Mouse (Mus musculus) cerebellum, postnatal 14 days (tissue): ENCODE measurements around the gene Gabarapl1.
"Not testable (repeated sequence)": the region's sequence is repeated elsewhere in the genome, so short reads cannot be mapped to it uniquely, and the experiment has no call there.

ENCODE experiments used
- DNase-seq, 2 experiments: peaks; one replicate each; pipeline ENCODE4 v3.0.0; 2021; ENCODE audit warnings: mixed read lengths in 2 of 2

The Gabarapl1 gene

DNA sequence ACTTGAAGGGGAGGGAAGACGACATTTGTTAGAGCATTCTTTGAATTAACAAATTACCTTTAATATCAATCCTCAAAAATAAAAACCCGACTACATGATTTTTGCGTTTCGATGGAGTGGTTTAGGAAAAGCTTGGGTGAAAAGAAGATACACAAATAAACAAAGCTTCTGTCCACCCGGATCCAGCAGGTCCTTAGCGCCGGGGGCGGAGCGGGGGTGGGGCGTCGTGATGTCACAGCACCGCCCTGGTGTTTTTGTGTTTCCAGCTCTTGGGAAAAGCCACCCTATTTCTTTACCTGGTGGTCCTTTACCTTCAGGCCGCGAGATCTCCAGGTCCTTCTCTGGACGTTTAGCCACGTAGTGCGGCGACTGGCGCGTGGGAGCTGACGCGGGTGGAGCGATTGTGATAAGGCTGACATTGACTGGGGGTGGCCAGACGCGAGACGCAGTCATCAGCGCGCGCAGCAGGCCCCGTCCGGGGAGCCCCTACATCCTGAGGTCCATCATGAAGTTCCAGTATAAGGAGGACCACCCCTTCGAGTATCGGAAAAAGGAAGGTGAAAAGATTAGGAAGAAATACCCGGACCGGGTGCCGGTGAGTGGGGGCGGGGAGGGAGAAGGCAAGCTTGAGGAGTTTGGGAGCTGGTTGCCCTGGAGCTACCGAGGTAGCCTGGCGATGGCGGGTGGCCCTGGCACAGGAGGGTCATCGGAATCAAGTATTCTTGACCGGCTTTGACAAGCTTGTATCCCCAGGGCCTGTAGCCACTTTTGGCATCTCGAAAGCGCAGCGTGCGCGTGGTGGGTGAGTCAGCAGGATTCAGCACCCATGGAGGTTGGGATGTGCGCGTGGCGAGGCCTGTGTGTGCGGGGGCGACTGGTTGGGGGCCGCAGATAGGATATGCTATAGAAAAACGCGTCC is at the start of gene Gabarapl1:
TSS of gene Gabarapl1 (plus strand) at position 219 of the 919 bp plus-strand sequence.
- DNase-seq: peak; percentile 86 to 89

DNA sequence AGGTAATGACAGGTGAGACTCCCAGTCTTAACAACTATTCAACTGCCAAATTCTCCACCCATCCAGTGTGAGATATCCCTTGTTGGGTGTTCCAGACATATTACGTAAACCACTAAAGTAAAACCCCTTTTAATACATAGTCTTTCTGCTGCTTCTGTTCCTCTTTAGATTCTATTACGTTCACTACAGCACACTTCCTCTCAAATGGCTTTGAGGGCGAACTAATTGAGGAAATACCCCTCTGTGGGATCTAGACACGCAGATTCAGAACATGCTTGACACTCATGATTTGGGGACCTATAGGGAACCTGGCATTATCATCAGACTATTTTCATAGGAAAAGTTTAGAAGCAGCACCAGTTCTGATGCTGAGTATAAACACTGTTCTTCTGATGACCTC is 38.0 kb upstream of the Gabarapl1 start:
- DNase-seq: no peak

DNA sequence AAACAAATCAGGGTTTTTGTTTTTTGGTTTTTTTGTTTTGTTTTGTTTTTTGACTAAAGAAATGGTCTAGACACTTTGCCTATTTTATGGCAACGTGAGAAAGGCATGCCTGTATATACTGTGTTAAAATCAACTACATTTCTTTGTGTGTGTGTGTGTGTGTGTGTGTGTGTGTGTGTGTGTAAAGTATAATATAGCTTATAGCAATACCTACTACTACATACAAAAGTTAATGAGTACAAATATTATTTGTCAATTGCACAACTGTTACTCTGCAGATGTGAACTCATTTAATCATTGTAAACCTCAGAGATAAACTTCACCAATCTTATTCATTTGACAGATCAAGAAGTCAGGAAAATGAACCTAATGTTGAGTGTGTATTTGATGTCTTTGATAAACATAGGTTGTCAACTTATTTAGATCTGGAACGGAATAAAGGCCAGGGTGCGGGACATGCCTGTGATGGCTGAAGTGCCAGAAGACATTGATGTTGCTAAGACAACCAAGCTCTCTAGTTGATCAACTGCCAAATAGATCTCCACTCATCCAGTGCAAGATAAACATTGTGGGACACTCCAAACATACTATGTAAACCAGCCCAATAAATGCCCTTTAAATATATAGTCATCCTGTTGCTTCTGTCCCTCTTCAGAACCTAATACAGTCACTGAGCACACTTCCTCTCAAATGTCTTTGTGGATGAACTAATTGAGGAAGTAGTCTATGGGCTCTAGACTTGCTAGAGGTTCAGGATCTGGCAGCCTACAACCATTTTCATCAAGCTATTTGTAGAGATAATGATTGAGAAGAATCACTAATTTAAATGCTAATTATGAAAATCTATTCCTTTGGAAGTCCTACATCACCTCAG is 35.4 kb upstream of the Gabarapl1 start:
- no peak for DNase-seq

- not testable (repeated sequence) for DNase-seq
Measured at GRCm38 (mm10) chr6:129499516-129499915, 33.4 kb upstream of the Gabarapl1 start.

DNA sequence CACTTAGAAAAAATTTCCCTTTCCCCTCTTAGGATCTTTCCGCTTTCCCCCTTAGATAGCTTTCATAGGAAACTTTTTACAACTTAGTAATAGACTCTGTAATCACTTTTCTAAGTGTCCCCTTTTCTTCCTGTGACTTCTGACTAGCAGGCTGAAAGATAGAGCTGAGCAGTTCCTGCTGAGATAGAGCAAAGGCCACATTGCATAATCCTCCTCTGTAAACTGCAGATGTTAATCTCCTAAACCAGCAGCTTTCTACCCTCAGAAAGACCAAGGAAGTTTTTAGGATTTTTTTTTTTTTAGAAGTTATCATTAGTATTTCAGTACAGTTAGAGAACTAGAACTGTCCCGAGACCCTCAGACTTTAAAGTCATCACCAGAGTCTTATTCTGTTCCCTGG is 29.5 kb upstream of the Gabarapl1 start:
- no peak for DNase-seq

GRCm38 (mm10) chr6:129507024-129507423 is 25.9 kb upstream of the Gabarapl1 start, which contains the start of gene Olr1:
Gene Olr1, minus strand, starts transcription at chr6:129507165.
- DNase-seq: no peak

- no peak for DNase-seq
Measured at GRCm38 (mm10) chr6:129510120-129510911, 22.6 kb upstream of the Gabarapl1 start.

DNA sequence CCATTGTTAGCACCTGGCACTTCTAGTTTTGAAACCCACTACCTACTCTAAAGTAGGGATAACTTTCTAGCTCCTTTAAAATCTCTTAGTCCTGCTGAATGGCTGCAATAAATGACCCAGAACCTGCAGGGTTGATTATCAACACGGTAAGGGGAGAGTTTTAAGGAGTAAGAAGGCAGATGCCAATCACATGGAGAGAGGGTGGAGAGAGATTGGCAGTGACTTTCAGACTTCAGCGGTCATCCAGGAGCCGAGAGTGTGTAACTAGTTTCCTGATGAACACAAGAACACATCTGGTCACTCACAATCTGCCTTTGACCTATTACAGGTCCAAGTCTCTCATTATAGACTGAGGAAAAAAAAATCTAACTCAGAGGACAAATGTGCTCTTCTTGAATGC is 20.6 kb upstream of the Gabarapl1 start, which contains the start of gene Tmem52b:
TSS of gene Tmem52b (plus strand) at position 189 of the 400 bp plus-strand sequence.
- no peak for DNase-seq

GRCm38 (mm10) chr6:129512868-129513267 is 20.1 kb upstream of the Gabarapl1 start:
- no peak for DNase-seq

- no peak for DNase-seq
Measured at GRCm38 (mm10) chr6:129513409-129513808, 19.6 kb upstream of the Gabarapl1 start.

DNA sequence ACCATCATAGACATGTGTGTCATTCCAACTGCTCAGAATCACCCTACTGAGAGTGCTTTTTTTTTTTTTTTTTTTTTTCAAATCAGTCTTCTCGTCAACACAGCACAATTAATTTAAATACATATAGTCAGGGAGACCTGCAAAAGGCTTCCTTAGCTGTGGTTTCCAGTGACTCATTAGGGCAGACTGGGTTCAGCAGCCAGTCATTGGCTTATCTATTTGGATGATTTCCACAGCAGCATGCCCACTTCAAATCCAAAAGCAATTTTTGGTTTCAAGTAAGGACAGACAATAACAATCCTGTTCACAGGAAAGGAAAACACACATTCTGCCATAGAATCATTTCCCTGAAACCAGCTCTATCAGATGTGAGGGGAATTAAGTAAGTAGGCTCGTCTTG is 18.6 kb upstream of the Gabarapl1 start:
- DNase-seq: no peak

DNA sequence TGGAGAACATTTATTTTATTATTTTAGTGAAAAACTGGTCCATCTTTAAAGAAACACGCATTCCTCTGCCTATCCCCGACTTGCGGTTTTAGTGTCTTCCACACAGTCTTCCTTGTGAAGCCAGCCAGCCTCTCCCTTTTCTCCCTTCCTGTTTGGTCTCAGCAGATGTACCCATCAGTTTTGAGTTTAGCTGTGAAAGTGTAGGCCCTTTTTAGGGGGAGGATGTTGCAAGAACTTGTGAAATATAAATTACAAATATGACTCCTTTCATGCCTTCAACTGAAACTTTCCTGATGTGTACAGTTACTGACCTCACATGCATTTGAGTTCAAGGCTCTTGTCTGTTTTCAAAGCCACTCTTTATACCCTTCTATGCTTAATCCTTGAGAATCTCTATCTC is 17.9 kb upstream of the Gabarapl1 start:
- DNase-seq: no peak

DNA sequence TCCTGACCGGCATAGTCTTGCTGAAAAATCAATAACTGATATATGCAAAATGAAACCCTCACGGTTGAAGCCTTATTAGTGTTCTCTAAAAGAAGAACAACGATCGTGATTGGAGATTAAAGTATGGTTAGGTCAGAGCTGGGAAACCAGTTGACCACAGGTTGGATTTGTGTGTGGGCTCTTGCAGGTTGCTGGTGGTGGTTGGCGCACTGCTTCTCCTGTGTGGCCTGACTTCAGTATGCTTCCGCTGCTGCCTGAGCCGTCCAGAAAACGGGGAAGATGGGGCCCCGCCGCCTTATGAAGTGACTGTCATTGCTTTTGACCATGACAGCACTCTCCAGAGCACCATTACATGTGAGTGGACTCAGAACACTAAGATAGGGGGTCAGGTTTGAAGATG is 16.6 kb upstream of the Gabarapl1 start:
- DNase-seq: no peak

GRCm38 (mm10) chr6:129517752-129518408 is 15.1 kb upstream of the Gabarapl1 start:
- DNase-seq: peak; percentile 56 to 66

GRCm38 (mm10) chr6:129526069-129526468 is 6.9 kb upstream of the Gabarapl1 start:
- no peak for DNase-seq

DNA sequence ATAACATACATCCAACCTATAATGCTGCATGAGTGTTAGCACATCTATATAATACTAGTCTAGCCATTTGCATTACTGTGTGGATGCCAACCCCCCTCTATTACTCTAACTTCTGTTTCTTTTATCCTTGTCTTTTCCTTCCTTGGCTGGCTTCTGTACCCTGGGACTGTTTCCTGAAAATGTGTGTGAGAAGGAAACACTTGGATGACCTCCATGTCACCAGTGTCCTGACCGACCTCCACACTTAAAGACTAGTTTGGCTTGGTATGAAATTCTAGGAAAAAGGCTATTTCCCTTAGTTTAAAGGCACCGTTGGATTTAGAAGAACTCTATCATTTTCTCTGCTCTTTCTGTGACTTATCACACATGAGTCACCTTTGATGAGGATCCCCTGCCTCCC is 5.5 kb upstream of the Gabarapl1 start:
- DNase-seq: no peak

DNA sequence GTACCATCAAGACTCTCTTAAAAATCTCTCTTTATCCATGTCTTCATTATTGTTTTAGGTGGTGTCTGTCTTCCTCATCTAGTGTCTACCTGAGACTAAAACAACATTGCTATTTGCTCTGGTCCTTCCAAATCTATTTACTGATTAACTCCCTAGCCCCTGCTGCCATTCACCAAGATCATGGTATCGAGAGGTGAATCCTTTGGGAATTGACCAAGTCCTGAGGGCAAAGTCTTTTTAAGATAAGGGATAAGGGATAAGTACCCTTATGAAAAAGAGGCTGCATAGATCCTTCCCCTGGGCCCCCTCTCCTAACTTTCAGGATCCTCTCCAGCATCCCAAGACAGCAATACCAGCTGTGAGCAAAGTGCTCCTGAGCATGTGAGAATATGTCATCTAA is 3.4 kb upstream of the Gabarapl1 start:
- DNase-seq: no peak

DNA sequence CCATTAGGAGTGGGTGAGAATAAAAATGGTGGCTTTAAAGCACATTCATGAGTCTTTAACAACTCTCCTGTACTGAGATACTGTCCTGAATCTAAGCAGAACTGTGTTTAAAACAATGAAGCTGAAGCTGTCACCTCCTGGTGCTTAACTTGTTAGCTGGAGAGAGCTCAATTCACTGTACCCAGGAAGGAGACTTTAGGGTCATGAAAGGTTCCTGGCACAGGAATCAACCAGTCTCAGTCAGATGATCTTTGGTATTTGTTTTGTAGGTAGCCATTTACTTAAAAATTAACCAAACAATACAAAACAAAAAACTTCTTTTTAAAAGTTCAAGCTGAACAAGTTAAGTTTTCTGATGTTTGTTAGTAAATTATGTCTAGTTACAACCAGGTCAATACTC is 2.7 kb upstream of the Gabarapl1 start:
- no peak for DNase-seq

- peak; percentile 65 to 74 for DNase-seq
Measured at GRCm38 (mm10) chr6:129532556-129532941, 411 bp upstream of the Gabarapl1 start.

DNA sequence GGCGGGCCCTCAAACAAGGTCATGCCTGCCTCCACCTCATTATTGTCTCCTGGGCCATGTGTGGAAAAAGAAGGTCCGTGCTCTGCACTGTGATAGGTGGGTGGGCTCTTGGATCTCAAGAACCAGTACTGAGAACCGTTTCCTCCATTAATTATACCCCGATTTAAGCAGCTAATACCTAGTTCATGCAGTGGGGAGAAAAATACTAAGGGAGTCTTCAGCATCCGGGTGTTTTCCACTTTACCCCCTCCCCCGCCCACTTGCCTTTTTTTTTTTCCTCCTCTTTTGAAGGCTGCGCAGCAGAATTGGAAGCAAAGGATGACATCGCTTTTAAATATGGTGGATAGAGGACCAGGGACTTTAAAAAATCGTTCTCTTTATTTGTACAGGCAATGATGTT is 1.1 kb downstream of the Gabarapl1 start:
- peak; percentile 40 to 41 for DNase-seq

- DNase-seq: peak; percentile 5 to 15
Measured at GRCm38 (mm10) chr6:129534627-129535190, 1.7 kb downstream of the Gabarapl1 start.

GRCm38 (mm10) chr6:129535723-129536122 is 2.8 kb downstream of the Gabarapl1 start:
- no peak for DNase-seq
